Mouse (Mus musculus) lung, adult 10 weeks (tissue): ENCODE results near the gene Preb. TPM values are rescaled to one million over a fixed set of nuclear protein-coding genes. Genes with fewer than 3 reads are reported as not detected.

Experiments used
- polyA plus RNA-seq: library from polyadenylated mRNA; stranded (reverse); fragments of 350-450 nt; fragmentation: Illumina TruSeq; extraction: RNeasy Lipid Tissue Mini Kit (QIAGEN cat#74804); gene quantifications from one replicate; pipeline ENCODE4 v1.2.3, GENCODE M21; 2014; ENCODE audit warnings: low read depth, low replicate concordance; ENCODE audit not compliant: insufficient read depth

Preb gene
- 81.0 TPM for polyA plus RNA-seq

GRCm38 (mm10) chr5:30959966-30960501, at the start of gene Preb:
Gene Preb, minus strand, starts transcription at chr5:30960361.

GRCm38 (mm10) chr5:30968416-30968815, 8.3 kb upstream of the Preb start, which contains the start of gene Tcf23:
Gene Tcf23, plus strand, starts transcription at chr5:30968662.

GRCm38 (mm10) chr5:30944956-30945781, 15.0 kb downstream of the Preb start, which contains the start of gene Cgref1:
Gene Cgref1, minus strand, starts transcription at chr5:30945591.

DNA sequence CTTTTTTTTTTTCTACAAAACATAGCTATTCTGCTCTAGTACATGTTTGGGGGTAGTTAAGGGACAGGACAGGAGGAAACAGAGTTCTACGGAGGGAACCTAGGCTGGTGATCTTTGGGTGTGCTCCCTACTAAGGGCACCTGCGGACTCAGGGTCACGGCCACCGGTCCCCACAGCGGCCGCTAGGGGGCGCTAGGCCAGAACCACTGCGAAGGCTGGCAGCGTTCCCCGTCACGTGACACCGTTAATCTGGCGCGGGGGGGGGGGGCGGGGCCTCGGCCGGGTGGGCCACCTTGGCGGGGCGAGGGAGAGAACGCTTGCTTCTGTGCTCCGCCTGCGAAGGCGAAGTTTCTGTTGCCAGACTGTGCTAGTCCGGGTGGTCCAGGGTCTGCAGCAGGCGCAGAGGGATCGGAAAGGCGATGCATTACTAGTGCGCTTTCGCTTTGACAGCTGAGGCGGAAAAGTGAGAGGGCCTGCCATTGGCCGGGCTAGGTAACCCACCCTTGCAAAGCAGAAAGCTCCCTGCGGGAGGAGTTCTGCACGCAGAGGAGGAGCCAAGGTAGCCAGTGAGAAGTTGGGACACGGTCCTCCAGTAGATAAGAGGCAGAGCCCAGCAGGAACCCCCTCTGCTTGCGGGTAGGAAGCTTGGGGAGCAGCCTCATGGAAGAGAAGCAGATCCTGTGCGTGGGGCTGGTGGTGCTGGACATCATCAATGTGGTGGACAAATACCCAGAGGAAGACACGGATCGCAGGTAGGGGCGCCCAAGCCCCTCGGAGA, 38.7 kb downstream of the Preb start, which contains the start of gene Khk:
Khk (plus strand) TSS at position 176 of the 778 bp plus-strand sequence.

DNA sequence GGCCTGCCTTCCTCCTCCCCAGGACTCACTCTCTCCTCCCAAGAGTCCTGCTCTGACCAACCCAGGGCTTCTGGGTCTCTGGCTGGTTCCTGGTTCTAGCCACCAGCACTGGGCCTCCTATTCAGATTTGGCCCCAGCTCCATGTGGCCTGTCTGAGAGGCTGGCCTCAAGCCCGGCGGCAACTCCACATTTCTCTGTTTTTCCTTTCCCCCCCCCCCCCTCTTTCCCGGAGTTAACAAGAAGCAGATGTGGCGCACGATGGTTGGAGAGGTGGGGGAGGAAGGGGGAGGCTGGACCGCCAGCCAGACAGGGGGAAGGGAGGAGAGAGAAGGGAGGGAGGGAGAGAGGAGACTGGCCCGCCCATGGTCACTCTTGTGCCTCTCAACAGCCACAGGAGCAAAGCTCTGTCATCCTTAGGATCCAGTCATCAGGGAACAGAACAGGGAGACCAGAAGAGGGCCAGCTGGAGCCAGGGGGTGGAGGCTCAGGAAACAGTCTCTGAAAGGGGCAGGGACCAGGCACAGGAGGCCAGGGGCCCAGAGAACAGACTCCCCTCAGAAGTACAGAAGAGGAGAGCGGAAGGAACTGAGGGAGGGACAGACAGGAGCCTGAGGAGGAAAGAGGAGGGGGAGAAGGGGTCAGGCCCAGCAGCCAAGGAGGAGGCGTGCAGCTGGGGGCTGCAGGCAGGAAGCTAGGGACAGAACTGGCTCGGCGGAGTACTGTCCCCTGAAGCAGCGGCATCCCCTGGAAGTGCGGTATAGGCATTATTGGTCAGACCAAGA, 46.9 kb downstream of the Preb start, which contains the start of gene Emilin1:
Emilin1 (plus strand) TSS at position 343 of the 782 bp plus-strand sequence.

DNA sequence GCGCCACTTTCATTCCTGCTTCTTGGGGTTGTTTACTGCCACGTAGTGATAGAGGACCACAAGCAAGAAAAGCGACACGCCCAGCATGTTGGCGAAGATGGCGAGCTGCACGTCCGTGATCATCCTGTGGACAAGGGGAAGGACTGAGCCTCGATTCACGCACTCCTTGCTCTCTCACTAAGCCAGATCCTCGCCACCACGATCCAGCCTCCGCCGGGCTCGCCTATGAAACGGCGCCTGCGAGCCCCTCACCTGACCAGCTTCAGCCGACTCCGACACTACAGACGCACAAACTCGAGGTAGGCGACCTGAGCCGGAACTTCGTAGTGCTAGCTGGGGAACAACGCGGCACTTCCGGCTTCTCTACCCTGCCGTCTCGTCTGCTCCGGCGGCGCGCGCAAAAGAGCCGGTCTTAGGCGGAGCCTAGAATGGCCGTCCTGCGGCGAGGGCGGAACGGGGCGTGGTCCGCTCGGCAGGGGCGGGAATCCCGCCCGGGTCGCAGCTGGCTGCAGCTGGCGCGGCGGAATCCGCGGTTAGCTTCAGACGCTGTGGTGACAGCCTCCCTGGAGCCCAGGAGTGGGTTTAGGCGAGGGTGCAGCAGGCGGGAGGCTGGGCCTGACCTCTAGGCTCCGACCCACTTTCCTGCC, 52.6 kb downstream of the Preb start, which contains the start of gene Ost4:
Ost4 (minus strand) TSS at position 376 of the 647 bp plus-strand sequence.

Other genes with a start within 250 kb of the Preb start
- 2.3 TPM for gene Dpysl5, start 248.8 kb downstream of the Preb start, polyA plus RNA-seq
- 31.4 TPM for gene Mapre3, start 145.7 kb downstream of the Preb start, polyA plus RNA-seq
- gene Tmem214, start 92.3 kb downstream of the Preb start, polyA plus RNA-seq = 28.4 TPM
- gene Agbl5, start 71.7 kb downstream of the Preb start, polyA plus RNA-seq = 4.4 TPM
- 298 TPM for gene Ost4, start 52.6 kb downstream of the Preb start, polyA plus RNA-seq
- gene Emilin1, start 47.0 kb downstream of the Preb start, polyA plus RNA-seq = 47.6 TPM
- 53.4 TPM for gene Khk, start 38.9 kb downstream of the Preb start, polyA plus RNA-seq
- gene Cgref1, start 14.8 kb downstream of the Preb start, polyA plus RNA-seq = 0.60 TPM
- 1.2 TPM for gene Tcf23, start 8.3 kb upstream of the Preb start, polyA plus RNA-seq
- gene Atraid, start 88.0 kb upstream of the Preb start, polyA plus RNA-seq = 135 TPM
- 4.2 TPM for gene Slc5a6, start 88.6 kb upstream of the Preb start, polyA plus RNA-seq
- 5.8 TPM for gene Cad, start 94.4 kb upstream of the Preb start, polyA plus RNA-seq
- not detected for gene Dnajc5g, start 145.9 kb upstream of the Preb start, polyA plus RNA-seq
- not detected for gene Slc30a3, start 147.9 kb upstream of the Preb start, polyA plus RNA-seq
- gene Trim54, start 156.4 kb upstream of the Preb start, polyA plus RNA-seq = 3.1 TPM
- gene Ucn, start 178.5 kb upstream of the Preb start, polyA plus RNA-seq = not detected
- 41.2 TPM for gene Mpv17, start 193.9 kb upstream of the Preb start, polyA plus RNA-seq
- 0.18 TPM for gene Gm29609, start 219.6 kb upstream of the Preb start, polyA plus RNA-seq
- 14.1 TPM for gene Gtf3c2, start 219.8 kb upstream of the Preb start, polyA plus RNA-seq
- gene Snx17, start 232.9 kb upstream of the Preb start, polyA plus RNA-seq = 69.2 TPM
- gene Eif2b4, start 233.1 kb upstream of the Preb start, polyA plus RNA-seq = 24.8 TPM
- gene Zfp513, start 241.9 kb upstream of the Preb start, polyA plus RNA-seq = 12.8 TPM